Mouse (Mus musculus) midbrain, embryonic 14.5 days (tissue): ENCODE results near the gene 1110059E24Rik. TPM values are rescaled to one million over a fixed set of nuclear protein-coding genes. Genes with fewer than 3 reads are reported as not detected.
A peak's percentile ranks its signal among the peaks of the same experiment; 100 is the strongest.
"Not testable (repeated sequence)": the region's sequence is repeated elsewhere in the genome, so short reads cannot be mapped to it uniquely, and the experiment has no call there.

Source experiments
- ATAC-seq: fragments of 200-750 bp; cut with Nextera tagmentation; 2 replicates; pipeline ENCODE4 v1.8.0; 2017; ENCODE audit warnings: moderate number of reproducible peaks, moderate library complexity; ENCODE audit not compliant: low FRiP score, low TSS enrichment
- DNase-seq: peaks from one replicate; pipeline ENCODE4 v3.0.0-alpha.2; 2015
- H3K27ac ChIP-seq: fragments of 300-500 bp; sonication (generic); replicated peaks from 2 replicates; pipeline ENCODE4 v1.5.1; 2014; ENCODE audit warnings: mild to moderate bottlenecking, low read depth, low read length, moderate library complexity
- H3K27me3 ChIP-seq: fragments of 300-500 bp; sonication (generic); 2 replicates; pipeline ENCODE4 v1.6.1; 2014; ENCODE audit warnings: low read length, control low read depth, mixed read lengths; ENCODE audit not compliant: control insufficient read depth, insufficient read depth
- H3K36me3 ChIP-seq: fragments of 300-500 bp; sonication (generic); 2 replicates; pipeline ENCODE4 v1.6.1; 2014; ENCODE audit warnings: low read length, control low read depth; ENCODE audit not compliant: control insufficient read depth, insufficient read depth
- H3K4me1 ChIP-seq: fragments of 300-500 bp; sonication (generic); 2 replicates; pipeline ENCODE4 v1.6.1; 2014; ENCODE audit warnings: mild to moderate bottlenecking, antibody characterized with exemption, low read length, control low read depth; ENCODE audit not compliant: control insufficient read depth, insufficient read depth
- H3K4me2 ChIP-seq: fragments of 300-500 bp; sonication (generic); 2 replicates; pipeline ENCODE4 v1.6.1; 2014; ENCODE audit warnings: mild to moderate bottlenecking, low read length, moderate library complexity
- H3K4me3 ChIP-seq: fragments of 300-500 bp; sonication (generic); replicated peaks from 2 replicates; pipeline ENCODE4 v1.5.1; 2014; ENCODE audit warnings: low read depth, low read length
- H3K9ac ChIP-seq: fragments of 300-500 bp; sonication (generic); replicated peaks from 2 replicates; pipeline ENCODE4 v1.6.1; 2014; ENCODE audit warnings: mild to moderate bottlenecking, low read length, moderate library complexity
- H3K9me3 ChIP-seq: fragments of 300-500 bp; sonication (generic); 2 replicates; pipeline ENCODE4 v1.6.1; 2016; ENCODE audit warnings: low read length, control low read depth, mixed read lengths; ENCODE audit not compliant: control insufficient read depth
- WGBS: fragments of 180-500 bp; shearing (Covaris S2); extraction: QIAGEN DNeasy Blood & Tissue Kit; methylation state at CpG from one replicate; pipeline ENCODE4 v1.1.7; 2014; 5-methylcytosine and 5-hydroxymethylcytosine counted together
- polyA plus RNA-seq: library from polyadenylated mRNA; unstranded; fragments of >200 nt; fragmentation: Nextera tagmentation; extraction: Ambion mirVana; gene quantifications from 2 replicates; pipeline ENCODE4 v1.2.1, GENCODE M21; 2014

Gene 1110059E24Rik
- polyA plus RNA-seq, 1 experiment from 2014 or later, result 62.3 TPM

- not testable (repeated sequence) for H3K27ac ChIP-seq, H3K4me3 ChIP-seq, H3K36me3 ChIP-seq, H3K27me3 ChIP-seq, H3K9ac ChIP-seq, H3K4me1 ChIP-seq, H3K4me2 ChIP-seq, DNase-seq, ATAC-seq, H3K9me3 ChIP-seq
- WGBS, result 76% methylated on average over 5 of the region's 5 CpGs
Measured at GRCm38 (mm10) chr19:21592216-21592615, 60.6 kb downstream of the 1110059E24Rik start.

- H3K9ac ChIP-seq, result no peak overlapping the region
- H3K36me3 ChIP-seq, result no peaks in the 10 kb centered on the region
- no peak overlapping the region for H3K27ac ChIP-seq
- H3K4me3 ChIP-seq, result no peak overlapping the region
- no peaks in the 10 kb centered on the region for H3K27me3 ChIP-seq
- no peaks in the 10 kb centered on the region for H3K4me1 ChIP-seq
- no peaks in the 10 kb centered on the region for H3K9me3 ChIP-seq
- DNase-seq (no peak), ATAC-seq (no peak)
- H3K4me2 ChIP-seq, result no peak overlapping the region
- WGBS, result 95% methylated on average over 1 of the region's 1 CpGs
Measured at GRCm38 (mm10) chr19:21589888-21590287, 62.9 kb downstream of the 1110059E24Rik start.

- Histone ChIP-seq H3K9ac (no peak overlapping the region), H3K36me3 (no peaks in the 10 kb centered on the region), H3K27ac (no peak overlapping the region), H3K4me1 (no peaks in the 10 kb centered on the region), H3K27me3 (no peaks in the 10 kb centered on the region), H3K4me2 (no peak overlapping the region), H3K4me3 (no peak overlapping the region), H3K9me3 (no peaks in the 10 kb centered on the region)
- ATAC-seq (no peak), DNase-seq (no peak)
- WGBS, result 49% methylated on average over 4 of the region's 4 CpGs
Measured at GRCm38 (mm10) chr19:21587593-21587992, 65.2 kb downstream of the 1110059E24Rik start.

- Histone ChIP-seq H3K9me3 (no peaks in the 10 kb centered on the region), H3K9ac (no peak overlapping the region), H3K4me3 (no peak overlapping the region), H3K27me3 (no peaks in the 10 kb centered on the region), H3K27ac (no peak overlapping the region), H3K4me2 (no peak overlapping the region), H3K36me3 (no peaks in the 10 kb centered on the region), H3K4me1 (no peaks in the 10 kb centered on the region)
- 91% methylated on average over 1 of the region's 1 CpGs for WGBS
- no peak for DNase-seq
- no peak for ATAC-seq
Measured at GRCm38 (mm10) chr19:21586546-21586945, 66.2 kb downstream of the 1110059E24Rik start.

GRCm38 (mm10) chr19:21585868-21586267 is 66.9 kb downstream of the 1110059E24Rik start:
- no peak overlapping the region for H3K9ac ChIP-seq
- H3K4me1 ChIP-seq, result no peaks in the 10 kb centered on the region
- H3K4me3 ChIP-seq, result no peak overlapping the region
- no peaks in the 10 kb centered on the region for H3K9me3 ChIP-seq
- H3K4me2 ChIP-seq, result no peak overlapping the region
- H3K27ac ChIP-seq, result no peak overlapping the region
- no peaks in the 10 kb centered on the region for H3K36me3 ChIP-seq
- ATAC-seq (no peak), DNase-seq (no peak)
- 91% methylated on average over 2 of the region's 2 CpGs for WGBS
- H3K27me3 ChIP-seq, result no peaks in the 10 kb centered on the region

GRCm38 (mm10) chr19:21583986-21584385 is 68.8 kb downstream of the 1110059E24Rik start:
- Histone ChIP-seq H3K4me1 (no peaks in the 10 kb centered on the region), H3K9ac (no peak overlapping the region), H3K27ac (no peak overlapping the region), H3K27me3 (no peaks in the 10 kb centered on the region), H3K9me3 (no peaks in the 10 kb centered on the region), H3K36me3 (no peaks in the 10 kb centered on the region), H3K4me2 (no peak overlapping the region), H3K4me3 (no peak overlapping the region)
- 82% methylated on average over 5 of the region's 5 CpGs for WGBS
- ATAC-seq (no peak), DNase-seq (no peak)

GRCm38 (mm10) chr19:21583523-21583984 is 69.2 kb downstream of the 1110059E24Rik start:
- H3K4me1 ChIP-seq, result no peaks in the 10 kb centered on the region
- no peak for ATAC-seq
- no peak for DNase-seq
- H3K9me3 ChIP-seq, result no peaks in the 10 kb centered on the region
- 86% methylated on average over 4 of the region's 4 CpGs for WGBS
- H3K9ac ChIP-seq, result no peak overlapping the region
- H3K36me3 ChIP-seq, result no peaks in the 10 kb centered on the region
- no peak overlapping the region for H3K4me3 ChIP-seq
- H3K27me3 ChIP-seq, result no peaks in the 10 kb centered on the region
- no peak overlapping the region for H3K27ac ChIP-seq
- H3K4me2 ChIP-seq, result no peak overlapping the region

GRCm38 (mm10) chr19:21581404-21581803 is 71.4 kb downstream of the 1110059E24Rik start:
- no peak overlapping the region for H3K27ac ChIP-seq
- H3K27me3 ChIP-seq, result no peaks in the 10 kb centered on the region
- H3K36me3 ChIP-seq, result no peaks in the 10 kb centered on the region
- H3K4me3 ChIP-seq, result no peak overlapping the region
- H3K4me1 ChIP-seq, result no peaks in the 10 kb centered on the region
- DNase-seq, result no peak
- H3K9ac ChIP-seq, result no peak overlapping the region
- H3K4me2 ChIP-seq, result no peak overlapping the region
- H3K9me3 ChIP-seq, result no peaks in the 10 kb centered on the region
- no peak for ATAC-seq
- WGBS, result 86% methylated on average over 6 of the region's 6 CpGs

- no peak overlapping the region for H3K27ac ChIP-seq
- DNase-seq, result no peak
Measured at GRCm38 (mm10) chr19:21579896-21580295, 72.9 kb downstream of the 1110059E24Rik start.

More at GRCm38 (mm10) chr19:21579896-21580295, 72.9 kb downstream of the 1110059E24Rik start:
- H3K9me3 ChIP-seq, result no peaks in the 10 kb centered on the region
- H3K9ac ChIP-seq, result no peak overlapping the region
- no peaks in the 10 kb centered on the region for H3K4me1 ChIP-seq
- H3K36me3 ChIP-seq, result no peaks in the 10 kb centered on the region
- ATAC-seq, result 0 out of 2 replicates have a peak, but pooled peaks have one; percentile 9
- H3K4me3 ChIP-seq, result no peak overlapping the region
- no peak overlapping the region for H3K4me2 ChIP-seq
- H3K27me3 ChIP-seq, result no peaks in the 10 kb centered on the region
- 90% methylated on average over 3 of the region's 3 CpGs for WGBS
